Mouse (Mus musculus): ENCODE results near the gene Dolpp1. TPM values are rescaled to one million over a fixed set of nuclear protein-coding genes. Genes with fewer than 3 reads are reported as not detected.

Dolpp1 gene
- polyA plus RNA-seq, 1 experiment from 2014 or later = 69.9 TPM

DNA sequence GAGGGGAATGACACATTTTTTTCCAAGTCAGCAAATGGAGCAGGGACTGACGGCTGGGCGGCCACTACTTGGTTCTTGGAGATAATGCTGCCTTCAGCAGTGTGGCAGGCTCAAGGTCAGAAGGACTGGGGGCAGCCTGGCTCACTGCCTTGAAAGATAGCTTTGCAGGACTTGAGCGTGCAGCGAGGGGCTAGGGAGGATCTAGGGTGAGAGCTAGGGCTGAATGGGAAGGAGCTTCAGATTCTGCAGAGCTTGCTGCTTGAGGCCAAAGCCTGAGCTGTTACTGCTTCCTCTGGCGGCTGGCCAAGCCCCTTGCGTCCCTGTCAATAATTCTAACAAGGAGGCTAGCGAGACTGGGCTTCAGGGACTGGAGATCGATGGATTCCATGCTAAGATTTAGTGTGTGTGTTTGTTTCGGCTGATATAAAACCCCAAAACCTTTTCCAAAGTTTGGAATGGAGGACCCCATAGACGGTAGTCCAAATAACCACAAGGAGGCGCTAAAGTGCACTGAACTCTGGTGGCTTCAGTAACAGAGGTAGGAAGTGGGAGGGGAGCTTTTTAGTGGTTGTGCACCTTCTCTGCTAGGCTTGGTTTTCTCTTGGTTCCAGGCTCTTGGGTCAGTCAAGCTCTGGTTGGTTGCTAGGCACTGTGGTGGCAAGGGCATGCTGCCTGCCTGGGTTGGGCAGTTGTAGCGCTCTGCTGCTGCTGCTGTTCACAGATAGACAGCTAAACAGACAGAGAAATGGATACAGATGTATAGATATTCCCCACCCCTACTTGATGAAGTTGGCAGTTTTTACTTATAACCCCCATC, 48.9 kb downstream of the Dolpp1 start:
- H3K27ac ChIP-seq = peak overlapping the region; percentile 83
- 16% methylated on average over 12 of the region's 12 CpGs for WGBS
- H3K27me3 ChIP-seq (replicated peaks) = no peaks in the 10 kb centered on the region
- H3K4me1 ChIP-seq = peaks cover 37% of the 10 kb centered on the region
- H3K9ac ChIP-seq = 0 out of 2 replicates have a peak overlapping the region, but pooled peaks have one; percentile 12
- no peaks in the 10 kb centered on the region for H3K9me3 ChIP-seq
- ATAC-seq (replicated peaks) = peak; percentile 58
- peak overlapping the region; percentile 24; the same call in 1 of the 2 replicates for H3K4me2 ChIP-seq
- no peak overlapping the region for H3K4me3 ChIP-seq
- H3K36me3 ChIP-seq (replicated peaks) = peaks cover 14% of the 10 kb centered on the region

DNA sequence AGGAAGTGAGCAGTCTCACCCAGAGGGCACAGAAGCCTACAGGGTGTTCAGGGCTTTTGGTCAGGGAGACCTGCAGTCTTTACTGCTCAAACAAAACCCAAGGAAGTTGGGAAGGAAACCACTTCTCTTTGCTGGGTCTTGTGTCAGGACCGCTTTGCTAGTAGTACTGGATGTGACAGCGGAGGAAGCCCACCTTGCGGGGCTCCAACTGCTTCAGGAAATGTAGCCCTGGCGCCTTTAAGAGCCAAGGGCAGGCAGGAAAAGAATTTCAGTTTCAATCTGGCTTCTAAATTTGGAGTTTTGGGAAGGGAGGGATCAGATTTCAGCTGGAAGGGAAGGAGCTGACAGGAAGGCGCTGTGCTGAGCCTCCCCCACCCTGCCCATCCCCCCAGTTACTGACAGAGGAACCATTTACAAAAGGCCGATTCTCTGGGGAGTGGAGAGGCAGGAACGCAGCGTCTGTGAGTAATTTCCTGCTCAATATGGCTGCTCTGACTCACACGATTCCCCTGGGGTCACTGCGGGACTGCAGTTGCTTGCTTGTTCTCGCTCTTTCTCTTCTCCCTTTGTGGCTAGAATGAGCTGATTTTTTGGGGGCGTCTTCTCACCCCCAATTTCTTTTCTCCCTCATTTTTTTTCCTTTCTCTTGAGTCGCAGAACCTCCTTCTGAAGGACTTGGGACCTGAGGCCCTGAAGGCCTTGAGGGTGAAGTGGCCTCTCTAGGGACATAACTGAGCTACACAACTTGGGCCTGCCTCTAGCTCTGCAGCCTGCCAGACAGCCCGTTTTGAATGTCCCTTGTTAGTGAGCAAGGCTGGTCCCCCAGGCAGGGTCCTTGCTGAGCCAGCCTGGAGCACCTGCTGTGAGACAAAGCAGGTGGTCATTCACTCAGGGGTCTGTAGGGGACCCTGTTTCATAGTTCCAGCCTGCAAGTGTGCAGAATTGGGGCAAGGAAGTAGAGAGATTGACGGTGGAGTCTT, 49.8 kb downstream of the Dolpp1 start:
- Histone ChIP-seq H3K4me1 (peaks cover 37% of the 10 kb centered on the region), H3K27ac (peak overlapping the region; percentile 83), H3K27me3 (replicated peaks) (no peaks in the 10 kb centered on the region), H3K9me3 (no peaks in the 10 kb centered on the region), H3K9ac (peak overlapping the region; percentile 12; the same call in 1 of the 2 replicates), H3K4me3 (no peak overlapping the region), H3K4me2 (peak overlapping the region; percentile 24), H3K36me3 (replicated peaks) (peaks cover 14% of the 10 kb centered on the region)
- peak; percentile 81 for ATAC-seq (replicated peaks)
- 3% methylated on average over 15 of the region's 15 CpGs for WGBS

DNA sequence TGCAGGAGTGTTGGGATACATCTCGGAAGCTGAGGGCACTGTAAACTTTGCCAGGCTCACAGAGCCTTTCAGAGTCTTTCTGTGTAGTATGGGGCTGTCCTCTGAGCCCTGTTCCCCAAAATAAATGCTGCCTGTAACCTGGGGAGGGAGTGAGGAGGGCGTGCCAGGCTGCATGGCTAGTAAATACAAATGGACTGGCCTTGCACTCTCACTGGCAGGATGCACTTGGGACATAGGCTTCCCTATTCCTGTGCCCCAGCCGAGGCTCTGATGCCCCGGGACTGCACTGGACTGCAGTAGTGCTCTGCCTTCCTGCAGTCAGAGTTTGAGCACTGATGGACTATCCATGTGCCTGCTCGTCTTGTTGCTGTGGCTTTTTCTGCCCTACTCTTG, 50.4 kb downstream of the Dolpp1 start:
- Histone ChIP-seq H3K9me3 (no peaks in the 10 kb centered on the region), H3K4me1 (peaks cover 37% of the 10 kb centered on the region), H3K9ac (peak overlapping the region; percentile 12; the same call in 1 of the 2 replicates), H3K4me2 (peak overlapping the region; percentile 24; the same call in 1 of the 2 replicates), H3K36me3 (replicated peaks) (peaks cover 14% of the 10 kb centered on the region), H3K27me3 (replicated peaks) (no peaks in the 10 kb centered on the region), H3K27ac (peak overlapping the region; percentile 83), H3K4me3 (no peak overlapping the region)
- ATAC-seq (replicated peaks) = no peak
- WGBS = 62% methylated on average over 5 of the region's 5 CpGs

DNA sequence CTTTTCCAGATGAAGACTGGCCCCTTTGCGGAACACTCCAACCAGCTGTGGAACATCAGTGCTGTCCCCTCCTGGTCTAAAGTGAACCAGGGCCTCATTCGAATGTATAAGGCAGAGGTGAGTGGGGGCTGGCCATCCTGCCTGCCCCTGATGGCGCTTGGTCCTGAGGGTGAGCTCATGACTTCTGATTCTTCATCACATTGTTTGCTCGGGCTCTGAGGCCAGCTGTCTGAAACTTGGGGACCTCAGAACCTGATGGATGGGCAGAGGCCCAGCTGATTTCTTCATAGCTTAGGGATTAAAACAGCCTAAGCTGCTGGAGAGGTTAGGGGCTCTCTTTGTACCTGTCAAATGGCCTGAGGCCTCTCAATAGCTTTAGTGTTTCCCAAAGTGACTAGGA, 51.2 kb downstream of the Dolpp1 start:
- Histone ChIP-seq H3K36me3 (replicated peaks) (peaks cover 7% of the 10 kb centered on the region), H3K4me2 (no peak overlapping the region), H3K27me3 (replicated peaks) (no peaks in the 10 kb centered on the region), H3K9ac (no peak overlapping the region), H3K4me3 (no peak overlapping the region), H3K27ac (peak overlapping the region; percentile 83; the same call in 1 of the 2 replicates), H3K4me1 (peaks cover 37% of the 10 kb centered on the region), H3K9me3 (no peaks in the 10 kb centered on the region)
- WGBS = 66% methylated on average over 4 of the region's 4 CpGs
- no peak for ATAC-seq (replicated peaks)

DNA sequence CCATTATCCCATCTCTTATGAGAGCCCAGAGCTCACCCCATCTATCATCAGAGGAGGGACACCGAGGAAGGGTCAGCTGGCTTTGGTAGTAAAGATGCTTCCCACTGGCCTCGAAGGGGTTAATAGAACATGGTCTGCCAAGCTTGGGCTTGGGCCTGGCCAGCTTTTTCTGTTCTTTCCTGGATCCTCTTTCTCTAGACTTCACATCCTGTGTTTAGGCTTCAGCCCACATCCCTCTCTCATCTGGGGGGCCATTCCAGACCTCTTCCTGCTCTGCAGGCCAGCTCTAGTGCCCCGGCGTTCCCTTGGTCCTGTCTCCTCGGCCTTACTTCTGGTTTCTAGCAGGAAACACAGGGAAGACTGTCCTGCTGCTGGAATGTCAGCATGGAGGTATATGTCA, 52.0 kb downstream of the Dolpp1 start:
- H3K27ac ChIP-seq = no peak overlapping the region
- H3K27me3 ChIP-seq (replicated peaks) = no peaks in the 10 kb centered on the region
- no peak overlapping the region for H3K9ac ChIP-seq
- H3K4me3 ChIP-seq = no peak overlapping the region
- H3K4me2 ChIP-seq = no peak overlapping the region
- ATAC-seq (replicated peaks) = no peak
- 78% methylated on average over 5 of the region's 5 CpGs for WGBS
- no peaks in the 10 kb centered on the region for H3K9me3 ChIP-seq
- peaks cover 3% of the 10 kb centered on the region for H3K36me3 ChIP-seq (replicated peaks)
- H3K4me1 ChIP-seq = peaks cover 37% of the 10 kb centered on the region

DNA sequence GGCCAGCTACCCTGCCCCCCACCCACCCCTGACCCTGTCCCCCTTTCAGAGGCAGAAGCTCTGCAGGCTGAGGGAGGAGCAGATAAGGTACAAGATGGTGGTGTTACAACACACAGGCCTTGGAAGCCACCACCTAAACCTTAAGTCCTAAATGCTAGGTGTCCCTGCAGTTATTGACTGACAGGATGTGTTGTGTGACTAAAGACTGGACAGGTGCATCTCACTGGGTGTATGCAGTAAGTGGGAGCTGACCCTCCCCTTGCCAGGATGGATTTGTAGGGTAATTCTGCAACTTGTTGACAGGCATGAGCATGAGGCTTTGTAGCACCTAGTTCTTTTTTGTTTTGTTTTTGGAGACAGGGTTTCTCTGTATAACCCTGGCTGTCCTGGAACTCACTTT, 52.4 kb downstream of the Dolpp1 start:
- Histone ChIP-seq H3K4me3 (no peak overlapping the region), H3K9ac (no peak overlapping the region), H3K4me2 (no peak overlapping the region), H3K36me3 (replicated peaks) (peaks cover 3% of the 10 kb centered on the region; the same call in 1 of the 2 replicates), H3K27me3 (replicated peaks) (no peaks in the 10 kb centered on the region), H3K9me3 (no peaks in the 10 kb centered on the region), H3K27ac (no peak overlapping the region), H3K4me1 (peaks cover 37% of the 10 kb centered on the region)
- ATAC-seq (replicated peaks) = no peak

DNA sequence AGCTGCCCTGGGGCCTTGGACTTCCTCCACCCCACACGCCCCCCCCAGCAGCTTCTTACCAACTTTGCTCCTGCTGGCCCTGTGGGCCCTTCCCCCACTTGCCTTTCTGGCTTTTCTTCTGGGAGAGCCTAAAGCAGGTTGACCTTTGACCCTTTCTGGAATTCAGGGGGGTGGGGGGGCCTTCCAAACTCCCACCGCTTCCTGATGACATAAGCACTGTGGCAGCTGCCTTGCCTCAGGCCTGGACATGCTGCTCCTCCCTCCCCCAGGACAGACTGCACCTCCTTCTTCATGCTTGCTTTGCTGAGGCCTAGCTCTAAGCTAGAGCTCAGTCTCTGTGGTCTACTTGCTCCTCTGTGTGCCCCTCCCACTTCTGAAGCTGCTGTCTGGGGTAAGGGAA, 53.3 kb downstream of the Dolpp1 start:
- H3K36me3 ChIP-seq (replicated peaks) = peaks cover 3% of the 10 kb centered on the region; the same call in 1 of the 2 replicates
- H3K9me3 ChIP-seq = no peaks in the 10 kb centered on the region
- no peak for ATAC-seq (replicated peaks)
- H3K4me3 ChIP-seq = no peak overlapping the region
- no peak overlapping the region for H3K4me2 ChIP-seq
- no peaks in the 10 kb centered on the region for H3K27me3 ChIP-seq (replicated peaks)
- H3K27ac ChIP-seq = no peak overlapping the region
- H3K9ac ChIP-seq = no peak overlapping the region
- 50% methylated on average over 2 of the region's 2 CpGs for WGBS
- H3K4me1 ChIP-seq = peaks cover 37% of the 10 kb centered on the region

DNA sequence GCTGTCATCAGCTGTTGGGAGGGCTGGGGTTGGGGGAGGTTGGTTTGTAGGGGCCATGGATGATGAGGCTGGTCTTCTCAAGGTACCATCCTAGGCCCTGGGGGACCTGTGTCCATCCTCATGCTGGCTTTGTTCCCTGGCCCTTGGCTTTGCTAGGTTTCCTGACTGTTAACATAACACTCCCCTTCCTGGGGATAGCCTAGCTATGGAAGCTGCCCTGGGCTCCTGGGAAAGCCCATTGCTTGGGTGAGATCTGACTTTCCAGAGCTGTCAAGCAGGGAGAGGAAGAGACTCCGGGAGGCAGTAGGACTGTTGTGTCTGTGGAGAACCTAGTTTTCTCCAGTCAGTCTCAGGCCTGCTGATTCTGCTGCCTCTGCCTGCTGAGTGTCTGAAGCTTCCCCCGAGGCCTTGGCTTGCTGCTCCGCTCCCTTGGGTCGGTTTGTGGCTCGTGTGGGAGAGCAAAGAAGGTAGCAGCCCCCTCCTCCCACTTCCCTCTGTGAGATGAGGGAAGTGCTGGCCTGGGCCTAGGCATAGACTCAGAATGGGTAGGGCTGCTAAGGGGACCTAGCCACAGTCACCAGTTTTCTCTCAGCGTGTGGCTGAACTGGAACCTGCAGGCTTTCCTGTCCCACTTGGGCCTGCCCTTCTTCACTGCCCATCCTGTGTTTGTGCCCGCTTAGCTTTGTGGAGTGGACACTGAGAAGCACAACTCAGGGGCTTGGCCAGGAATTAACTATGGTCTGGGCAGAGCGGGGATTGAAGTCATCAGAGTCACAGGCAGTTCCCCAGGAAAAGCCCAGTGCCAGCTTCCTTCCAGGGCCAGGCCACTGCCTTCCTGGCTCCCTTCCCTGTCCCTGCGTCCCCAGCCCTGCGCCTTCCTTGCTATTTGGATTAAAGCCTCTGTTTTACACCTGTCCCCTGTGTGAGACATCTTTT, 55.1 kb downstream of the Dolpp1 start:
- WGBS = 85% methylated on average over 10 of the region's 10 CpGs
- H3K36me3 ChIP-seq (replicated peaks) = peaks cover 3% of the 10 kb centered on the region; the same call in 1 of the 2 replicates

DNA sequence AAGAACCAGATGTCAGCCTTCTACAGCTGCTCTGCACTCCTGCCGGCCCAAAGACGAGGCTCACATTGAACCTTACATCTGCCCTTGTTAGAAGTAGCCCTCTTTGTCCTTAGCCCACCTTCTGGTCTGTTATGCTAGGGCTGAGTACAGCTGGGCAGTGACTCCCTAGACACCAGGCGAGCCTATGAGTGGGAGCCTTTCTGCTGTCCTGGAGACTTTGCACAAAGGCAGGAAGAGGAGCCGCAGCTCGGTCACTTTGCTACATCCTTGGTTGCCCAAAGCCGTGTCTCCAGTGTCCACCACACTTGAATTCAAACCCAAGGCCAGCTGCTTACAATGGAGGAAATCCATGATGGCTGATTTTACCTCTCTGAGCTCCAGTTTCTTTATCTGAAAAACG, 56.3 kb downstream of the Dolpp1 start:
- Histone ChIP-seq H3K36me3 (replicated peaks) (peaks cover 3% of the 10 kb centered on the region; the same call in 1 of the 2 replicates), H3K27me3 (replicated peaks) (no peaks in the 10 kb centered on the region), H3K4me2 (no peak overlapping the region), H3K9ac (no peak overlapping the region), H3K4me1 (peaks cover 6% of the 10 kb centered on the region; the same call in 1 of the 2 replicates), H3K4me3 (no peak overlapping the region), H3K27ac (no peak overlapping the region), H3K9me3 (no peaks in the 10 kb centered on the region)
- WGBS = 88% methylated on average over 7 of the region's 7 CpGs
- ATAC-seq (replicated peaks) = no peak

More for the DNA sequence above, 55.1 kb downstream of the Dolpp1 start:
- no peak for ATAC-seq (replicated peaks)
- Histone ChIP-seq H3K4me1 (peaks cover 18% of the 10 kb centered on the region), H3K9me3 (no peaks in the 10 kb centered on the region), H3K9ac (no peak overlapping the region), H3K4me2 (no peak overlapping the region), H3K4me3 (no peak overlapping the region), H3K27me3 (replicated peaks) (no peaks in the 10 kb centered on the region), H3K27ac (0 out of 2 replicates have a peak overlapping the region, but pooled peaks have one; percentile 9)
